In genomic region chr5:119844366-119844765, GRCm38 (mm10) we compare ENCODE assay signal across 19 mouse cellular contexts. TPM values are rescaled to one million over a fixed set of nuclear protein-coding genes. Genes with fewer than 3 reads are reported as not detected.
DNase-seq lines count a peak whose midpoint lies in the region; ATAC-seq lines count a peak whose summit lies in the region.
"Had no signal": no experiment of that assay in that cellular context is flagged by ENCODE, and none has a peak within 500 bp of the region (broad histone marks: within the 10 kb centered on the region; RNA-seq: fewer than 3 reads in every experiment).

No protein-coding gene starts in this region.

- H3K36me3 ChIP-seq in heart, embryonic 13.5 days, result peaks cover 65% of the 10 kb centered on the region
- peaks cover 20% of the 10 kb centered on the region for H3K36me3 ChIP-seq in lung, embryonic 15.5 days
- H3K36me3 ChIP-seq in embryonic facial prominence, embryonic 10.5 days (replicated peaks), result no peaks in the 10 kb centered on the region
- H3K36me3 ChIP-seq in limb, embryonic 12.5 days, result peaks cover 43% of the 10 kb centered on the region
- H3K36me3 ChIP-seq: forebrain, embryonic 12.5 days; stomach, embryonic 15.5 days had no signal

- H3K27ac ChIP-seq in heart, embryonic 13.5 days (replicated peaks), result peak overlapping the region; percentile 68
- H3K27ac ChIP-seq in lung, embryonic 15.5 days, result peak overlapping the region; percentile 56; the same call in 1 of the 2 replicates
- no peak overlapping the region for H3K27ac ChIP-seq in embryonic facial prominence, embryonic 10.5 days (replicated peaks)
- peak overlapping the region; percentile 91 for H3K27ac ChIP-seq in limb, embryonic 12.5 days
- H3K27ac ChIP-seq: forebrain, embryonic 12.5 days; left cerebral cortex, adult 2 months; stomach, embryonic 15.5 days had no signal

- H3K9me3 ChIP-seq in heart, embryonic 13.5 days, result no peaks in the 10 kb centered on the region
- H3K9me3 ChIP-seq in lung, embryonic 15.5 days, result no peaks in the 10 kb centered on the region
- H3K9me3 ChIP-seq in embryonic facial prominence, embryonic 10.5 days, result no peaks in the 10 kb centered on the region
- no peaks in the 10 kb centered on the region for H3K9me3 ChIP-seq in limb, embryonic 12.5 days
- H3K9me3 ChIP-seq: forebrain, embryonic 12.5 days; stomach, embryonic 15.5 days had no signal

- H3K9ac ChIP-seq in heart, embryonic 13.5 days, result peak overlapping the region; percentile 71
- no peak overlapping the region for H3K9ac ChIP-seq in lung, embryonic 15.5 days
- H3K9ac ChIP-seq in limb, embryonic 12.5 days (replicated peaks), result peak overlapping the region; percentile 80; the same call in 1 of the 2 replicates
- H3K9ac ChIP-seq: forebrain, embryonic 12.5 days; liver, postnatal 0 days; stomach, embryonic 15.5 days had no signal

- ATAC-seq in heart, embryonic 13.5 days (ENCODE audit: extremely low read depth, insufficient number of reproducible peaks, low FRiP score, low TSS enrichment), result no peak
- ATAC-seq in lung, embryonic 15.5 days (ENCODE audit: borderline replicate concordance, extremely low read depth, low FRiP score, low TSS enrichment), result no peak
- no peak for ATAC-seq in limb, embryonic 12.5 days (ENCODE audit: insufficient number of reproducible peaks, insufficient read depth, low FRiP score, low TSS enrichment, low read depth)
- ATAC-seq: liver, postnatal 0 days had no signal

- WGBS in heart, embryonic 13.5 days, result 23% methylated on average over 5 of the region's 5 CpGs
- 6% methylated on average over 5 of the region's 5 CpGs for WGBS in lung, embryonic 15.5 days
- 2% methylated on average over 5 of the region's 5 CpGs for WGBS in embryonic facial prominence, embryonic 10.5 days
- 3% methylated on average over 5 of the region's 5 CpGs for WGBS in limb, embryonic 12.5 days

- peaks cover 37% of the 10 kb centered on the region for H3K27me3 ChIP-seq in heart, embryonic 13.5 days (replicated peaks)
- peaks cover 51% of the 10 kb centered on the region for H3K27me3 ChIP-seq in lung, embryonic 15.5 days
- peaks cover 96% of the 10 kb centered on the region for H3K27me3 ChIP-seq in embryonic facial prominence, embryonic 10.5 days (replicated peaks; ENCODE audit: low read depth, poor library complexity, severe bottlenecking)
- peaks cover 73% of the 10 kb centered on the region for H3K27me3 ChIP-seq in limb, embryonic 12.5 days

- peak overlapping the region; percentile 38; the same call in 1 of the 2 replicates for H3K4me3 ChIP-seq in heart, embryonic 13.5 days
- H3K4me3 ChIP-seq in lung, embryonic 15.5 days, result no peak overlapping the region; the same call in 1 of the 2 replicates
- H3K4me3 ChIP-seq in embryonic facial prominence, embryonic 10.5 days, result no peak overlapping the region
- peak overlapping the region; percentile 16; the same call in 1 of the 2 replicates for H3K4me3 ChIP-seq in limb, embryonic 12.5 days (replicated peaks)
- H3K4me3 ChIP-seq: left cerebral cortex, adult 2 months had no signal

- H3K4me1 ChIP-seq in heart, embryonic 13.5 days, result peaks cover 76% of the 10 kb centered on the region
- H3K4me1 ChIP-seq in lung, embryonic 15.5 days, result peaks cover 36% of the 10 kb centered on the region
- peaks cover 17% of the 10 kb centered on the region for H3K4me1 ChIP-seq in embryonic facial prominence, embryonic 10.5 days
- peaks cover 60% of the 10 kb centered on the region for H3K4me1 ChIP-seq in limb, embryonic 12.5 days (replicated peaks)

- intact Hi-C loops in heart, postnatal 36 days (cut with DNase I), result no loop called here

- H3K4me2 ChIP-seq in heart, embryonic 13.5 days, result peak overlapping the region; percentile 81
- H3K4me2 ChIP-seq in lung, embryonic 15.5 days, result peak overlapping the region; percentile 59
- peak overlapping the region; percentile 68 for H3K4me2 ChIP-seq in limb, embryonic 12.5 days

- no peak for DNase-seq in heart, postnatal 36 days
- no peak for DNase-seq in lung, adult 18-20 months
- peak; percentile 13 for DNase-seq in embryonic facial prominence, embryonic 10.5 days (ENCODE audit: low spot score)
- no peak for DNase-seq in thymus, postnatal 4 days
- DNase-seq: adrenal gland, postnatal 25 days; cerebellum, adult 18-20 months; kidney, adult 2 months; liver, postnatal 0 days; spleen, adult 18-20 months had no signal

RNA-seq across cellular contexts. Expression of gene Tbx5, which starts 11.9 kb away (rescaled TPM):
- polyA plus RNA-seq in heart, embryonic 13.5 days (2015; fragmentation: Nextera tagmentation; extraction: Ambion mirVana), result 31.3 and 38.4 TPM in 2 replicates
- 10 to 100 TPM; 26.5 to 40.1 TPM for total RNA-seq in heart, postnatal 36 days (2021)
- polyA plus RNA-seq in lung, embryonic 15.5 days (2015; fragmentation: Nextera tagmentation; extraction: Ambion mirVana), result 50.1 and 55.7 TPM in 2 replicates
- 0.45 and 0.98 TPM in 2 replicates for polyA plus RNA-seq in embryonic facial prominence, embryonic 10.5 days (2016; fragmentation: Nextera tagmentation; extraction: Ambion mirVana)
- polyA plus RNA-seq in limb, embryonic 12.5 days (2016; fragmentation: Nextera tagmentation; extraction: Ambion mirVana), result 35.6 and 51.2 TPM in 2 replicates
- total RNA-seq: common myeloid progenitor, adult 5-6 weeks; ES-E14; left cerebral cortex, adult 2 months; megakaryocyte progenitor cell, adult 5-6 weeks had no signal
- polyA plus RNA-seq: liver, postnatal 0 days; midbrain, embryonic 16.5 days had no signal

Comparison
In these comparisons a context has a peak if more than half of its experiments do, and no peak if none do; other contexts are left out.
1. H3K4me3 ChIP-seq: peak in heart, embryonic 13.5 days (single experiment) and limb, embryonic 12.5 days (single experiment); none in lung, embryonic 15.5 days (single experiment) and embryonic facial prominence, embryonic 10.5 days (single experiment).
2. RNA of gene Tbx5, which starts 11.9 kb away (polyA plus RNA-seq): 50.1 to 55.7 TPM in lung, embryonic 15.5 days, 31.3 to 38.4 TPM in heart, embryonic 13.5 days and 35.6 to 51.2 TPM in limb, embryonic 12.5 days; 0.45 to 0.98 TPM in embryonic facial prominence, embryonic 10.5 days; every median in the first group is over 10 times any median in the second.
3. Peak in every context shown above with its lines, with median percentiles within 50 percentile points of each other: H3K4me2 ChIP-seq.